Mouse (Mus musculus) embryonic facial prominence, embryonic 13.5 days (tissue): ENCODE measurements around the gene Dcpp1. TPM values are rescaled to one million over a fixed set of nuclear protein-coding genes. Genes with fewer than 3 reads are reported as not detected.
"Not testable (repeated sequence)": the region's sequence is repeated elsewhere in the genome, so short reads cannot be mapped to it uniquely, and the experiment has no call there.

ENCODE experiments used
- ATAC-seq: fragments of 200-750 bp; cut with Nextera tagmentation; 2 replicates; pipeline ENCODE4 v1.8.0; 2017; ENCODE audit warnings: low read depth; ENCODE audit not compliant: insufficient number of reproducible peaks, insufficient read depth, low FRiP score, low TSS enrichment
- H3K27ac ChIP-seq: fragments of 300-500 bp; sonication (generic); 2 replicates; pipeline ENCODE4 v1.5.1; 2015; ENCODE audit warnings: moderate library complexity, mild to moderate bottlenecking, inconsistent platforms
- H3K27me3 ChIP-seq: fragments of 300-500 bp; sonication (generic); 2 replicates; pipeline ENCODE4 v1.6.1; 2015; ENCODE audit warnings: mild to moderate bottlenecking, inconsistent platforms
- H3K36me3 ChIP-seq: fragments of 300-500 bp; sonication (generic); 2 replicates; pipeline ENCODE4 v1.6.1; 2015; ENCODE audit warnings: mild to moderate bottlenecking, inconsistent platforms
- H3K4me1 ChIP-seq: fragments of 300-500 bp; sonication (generic); 2 replicates; pipeline ENCODE4 v1.6.1; 2015; ENCODE audit warnings: inconsistent platforms
- H3K4me2 ChIP-seq: fragments of 300-500 bp; sonication (generic); 2 replicates; pipeline ENCODE4 v1.6.1; 2015; ENCODE audit warnings: moderate library complexity, mild to moderate bottlenecking, inconsistent platforms
- H3K4me3 ChIP-seq: fragments of 300-500 bp; sonication (generic); 2 replicates; pipeline ENCODE4 v1.5.1; 2015; ENCODE audit warnings: mild to moderate bottlenecking, inconsistent platforms
- H3K9ac ChIP-seq: fragments of 300-500 bp; sonication (generic); 2 replicates; pipeline ENCODE4 v1.6.1; 2015; ENCODE audit warnings: mild to moderate bottlenecking, inconsistent platforms
- H3K9me3 ChIP-seq: fragments of 300-500 bp; sonication (generic); 2 replicates; pipeline ENCODE4 v1.6.1; 2016; ENCODE audit warnings: inconsistent platforms
- WGBS: fragments of 180-500 bp; shearing (Covaris S2); methylation state at CpG from one replicate; pipeline ENCODE4 v1.1.7; 2015; ENCODE audit warnings: mixed read lengths; 5-methylcytosine and 5-hydroxymethylcytosine counted together
- polyA plus RNA-seq: library from polyadenylated mRNA; unstranded; fragments of >200 nt; fragmentation: Nextera tagmentation; extraction: Ambion mirVana; gene quantifications from 2 replicates; pipeline ENCODE4 v1.2.1, GENCODE M21; 2015

Dcpp1 gene
- polyA plus RNA-seq, 1 experiment from 2014 or later: not detected

- H3K4me2 ChIP-seq: no peak overlapping the region
- no peaks in the 10 kb centered on the region for H3K36me3 ChIP-seq
- H3K9me3 ChIP-seq: no peaks in the 10 kb centered on the region
- H3K27ac ChIP-seq: no peak overlapping the region
- H3K9ac ChIP-seq: no peak overlapping the region
- 69% methylated on average over 2 of the region's 2 CpGs for WGBS
- H3K4me1 ChIP-seq: no peaks in the 10 kb centered on the region
- H3K4me3 ChIP-seq: no peak overlapping the region
- H3K27me3 ChIP-seq: peaks cover 9% of the 10 kb centered on the region; the same call in 1 of the 2 replicates
- no peak for ATAC-seq
These were observed 22.8 kb upstream of the Dcpp1 start for GRCm38 (mm10) chr17:23857913-23858312.

GRCm38 (mm10) chr17:23862926-23863325 is 17.8 kb upstream of the Dcpp1 start:
- Histone ChIP-seq H3K4me2 (no peak overlapping the region), H3K27ac (no peak overlapping the region), H3K27me3 (peaks cover 9% of the 10 kb centered on the region; the same call in 1 of the 2 replicates), H3K9ac (no peak overlapping the region), H3K9me3 (0 out of 2 replicates have a peak, but pooled peaks cover 2% of the 10 kb centered on the region), H3K4me3 (no peak overlapping the region), H3K4me1 (no peaks in the 10 kb centered on the region), H3K36me3 (no peaks in the 10 kb centered on the region)
- WGBS: 85% methylated on average over 4 of the region's 4 CpGs
- no peak for ATAC-seq

GRCm38 (mm10) chr17:23867756-23868155 is 12.9 kb upstream of the Dcpp1 start, which contains the start of gene Prss21:
Prss21 (plus strand) TSS chr17:23868056.
- no peak within 1 kb of the TSS for H3K27ac ChIP-seq
- 0 out of 2 replicates have a peak, but pooled peaks cover 2% of the 10 kb centered on the region for H3K9me3 ChIP-seq
- H3K4me1 ChIP-seq: no peaks in the 10 kb centered on the region
- no peak within 1 kb of the TSS for H3K9ac ChIP-seq
- H3K4me2 ChIP-seq: no peak within 1 kb of the TSS
- no peaks in the 10 kb centered on the region for H3K27me3 ChIP-seq
- ATAC-seq: no peak
- H3K36me3 ChIP-seq: no peaks in the 10 kb centered on the region
- no peak within 1 kb of the TSS for H3K4me3 ChIP-seq
- 83% methylated on average over 15 of the region's 15 CpGs for WGBS

- Histone ChIP-seq H3K27me3 (no peaks in the 10 kb centered on the region), H3K9me3 (0 out of 2 replicates have a peak, but pooled peaks cover 2% of the 10 kb centered on the region), H3K4me2 (no peak overlapping the region), H3K27ac (no peak overlapping the region), H3K36me3 (no peaks in the 10 kb centered on the region), H3K9ac (no peak overlapping the region), H3K4me1 (no peaks in the 10 kb centered on the region), H3K4me3 (no peak overlapping the region)
- 89% methylated on average over 11 of the region's 11 CpGs for WGBS
- no peak for ATAC-seq
These were observed 12.2 kb upstream of the Dcpp1 start for GRCm38 (mm10) chr17:23868513-23868912.

GRCm38 (mm10) chr17:23873884-23874856 is 6.5 kb upstream of the Dcpp1 start:
- WGBS: 45% methylated on average over 8 of the region's 8 CpGs
- H3K9ac ChIP-seq: no peak overlapping the region
- H3K27ac ChIP-seq: no peak overlapping the region
- no peaks in the 10 kb centered on the region for H3K4me1 ChIP-seq
- H3K27me3 ChIP-seq: no peaks in the 10 kb centered on the region
- ATAC-seq: no peak
- H3K9me3 ChIP-seq: no peaks in the 10 kb centered on the region
- no peaks in the 10 kb centered on the region for H3K36me3 ChIP-seq
- no peak overlapping the region for H3K4me3 ChIP-seq
- no peak overlapping the region for H3K4me2 ChIP-seq

- no peak overlapping the region for H3K27ac ChIP-seq
- ATAC-seq: 0 out of 2 replicates have a peak, but pooled peaks have one; percentile 44
- WGBS: 42% methylated on average over 3 of the region's 3 CpGs
These were observed 3.9 kb upstream of the Dcpp1 start for GRCm38 (mm10) chr17:23876741-23877140.

GRCm38 (mm10) chr17:23877166-23877565 is 3.5 kb upstream of the Dcpp1 start:
- no peaks in the 10 kb centered on the region for H3K27me3 ChIP-seq
- 61% methylated on average over 2 of the region's 2 CpGs for WGBS
- H3K9me3 ChIP-seq: no peaks in the 10 kb centered on the region
- no peak overlapping the region for H3K4me2 ChIP-seq
- no peak overlapping the region for H3K9ac ChIP-seq
- no peaks in the 10 kb centered on the region for H3K4me1 ChIP-seq
- no peak for ATAC-seq
- no peaks in the 10 kb centered on the region for H3K36me3 ChIP-seq
- H3K27ac ChIP-seq: no peak overlapping the region
- no peak overlapping the region for H3K4me3 ChIP-seq

More at GRCm38 (mm10) chr17:23876741-23877140, 3.9 kb upstream of the Dcpp1 start:
- no peaks in the 10 kb centered on the region for H3K36me3 ChIP-seq
- no peak overlapping the region for H3K4me3 ChIP-seq
- H3K4me2 ChIP-seq: no peak overlapping the region
- no peaks in the 10 kb centered on the region for H3K27me3 ChIP-seq
- no peaks in the 10 kb centered on the region for H3K9me3 ChIP-seq
- no peaks in the 10 kb centered on the region for H3K4me1 ChIP-seq
- H3K9ac ChIP-seq: no peak overlapping the region

GRCm38 (mm10) chr17:23917158-23917557 is 36.5 kb downstream of the Dcpp1 start, which contains the start of gene Dcpp3:
Dcpp3 (plus strand) TSS chr17:23917458.
- H3K4me1 ChIP-seq, H3K9me3 ChIP-seq, H3K4me3 ChIP-seq, H3K9ac ChIP-seq, H3K36me3 ChIP-seq, ATAC-seq, H3K27ac ChIP-seq, H3K4me2 ChIP-seq, H3K27me3 ChIP-seq: not testable (repeated sequence)
- WGBS: 87% methylated on average over 4 of the region's 4 CpGs

- peak; percentile 95 for ATAC-seq
- H3K4me2 ChIP-seq: peak overlapping the region; percentile 84
- peak overlapping the region; percentile 58 for H3K4me3 ChIP-seq
- no peaks in the 10 kb centered on the region; the same call in 1 of the 2 replicates for H3K27me3 ChIP-seq
- peaks cover 6% of the 10 kb centered on the region for H3K4me1 ChIP-seq
- no peaks in the 10 kb centered on the region for H3K9me3 ChIP-seq
- no peaks in the 10 kb centered on the region for H3K36me3 ChIP-seq
- under 1% methylated on average over 29 of the region's 29 CpGs for WGBS
- H3K27ac ChIP-seq: peak overlapping the region; percentile 95
- peak overlapping the region; percentile 76 for H3K9ac ChIP-seq
These were observed 43.9 kb downstream of the Dcpp1 start for GRCm38 (mm10) chr17:23924531-23925007.

- 0% methylated on average over 14 of the region's 14 CpGs for WGBS
- peak overlapping the region; percentile 95 for H3K27ac ChIP-seq
- H3K4me1 ChIP-seq: peaks cover 6% of the 10 kb centered on the region
- peak; percentile 80 for ATAC-seq
- H3K9ac ChIP-seq: peak overlapping the region; percentile 76
- H3K4me3 ChIP-seq: peak overlapping the region; percentile 58
- H3K9me3 ChIP-seq: no peaks in the 10 kb centered on the region
- H3K4me2 ChIP-seq: peak overlapping the region; percentile 84
- no peaks in the 10 kb centered on the region for H3K36me3 ChIP-seq
- H3K27me3 ChIP-seq: no peaks in the 10 kb centered on the region; the same call in 1 of the 2 replicates
These were observed 44.4 kb downstream of the Dcpp1 start for GRCm38 (mm10) chr17:23925090-23925493.

- H3K4me1 ChIP-seq: no peaks in the 10 kb centered on the region
- H3K4me2 ChIP-seq: no peak overlapping the region
- no peak overlapping the region for H3K9ac ChIP-seq
- no peaks in the 10 kb centered on the region for H3K9me3 ChIP-seq
- H3K27me3 ChIP-seq: no peaks in the 10 kb centered on the region
- H3K4me3 ChIP-seq: no peak overlapping the region
- H3K27ac ChIP-seq: no peak overlapping the region
- ATAC-seq: no peak
- no peaks in the 10 kb centered on the region for H3K36me3 ChIP-seq
- WGBS: 77% methylated on average over 5 of the region's 5 CpGs
These were observed 50.5 kb downstream of the Dcpp1 start for GRCm38 (mm10) chr17:23931157-23931556.
